Mouse (Mus musculus): ENCODE data around the gene 1110017D15Rik. TPM values are rescaled to one million over a fixed set of nuclear protein-coding genes. Genes with fewer than 3 reads are reported as not detected.

1110017D15Rik gene
- polyA plus RNA-seq, 1 experiment from 2014 or later = 2.0 TPM

GRCm38 (mm10) chr4:41507998-41508397, 9.1 kb downstream of the 1110017D15Rik start:
- no peak overlapping the region for H3K9ac ChIP-seq (ENCODE audit: low read depth, low read length)
- no peaks in the 10 kb centered on the region for H3K36me3 ChIP-seq (ENCODE audit: control insufficient read depth, insufficient read depth)
- 46% methylated on average over 7 of the region's 7 CpGs for WGBS
- H3K4me3 ChIP-seq (ENCODE audit: low read depth, low read length) = no peak overlapping the region
- H3K4me1 ChIP-seq (replicated peaks; ENCODE audit: control insufficient read depth, insufficient read depth, low read length) = peaks cover 6% of the 10 kb centered on the region; the same call in 1 of the 2 replicates
- no peak overlapping the region for H3K27ac ChIP-seq (ENCODE audit: low read depth, low read length)
- ATAC-seq = no peak
- peaks cover 4% of the 10 kb centered on the region; the same call in 1 of the 2 replicates for H3K27me3 ChIP-seq (replicated peaks; ENCODE audit: control insufficient read depth, insufficient read depth, low read length)
- no peak overlapping the region for H3K4me2 ChIP-seq (replicated peaks; ENCODE audit: low read depth)
- no peaks in the 10 kb centered on the region for H3K9me3 ChIP-seq (ENCODE audit: control insufficient read depth)
- TF ChIP-seq CTCF (IDR thresholded peaks at IDR 0.05; ENCODE audit: low read depth) = no peak

GRCm38 (mm10) chr4:41507326-41507924, 9.7 kb downstream of the 1110017D15Rik start:
- H3K36me3 ChIP-seq (ENCODE audit: control insufficient read depth, insufficient read depth) = no peaks in the 10 kb centered on the region
- no peak for TF ChIP-seq CTCF (IDR thresholded peaks at IDR 0.05; ENCODE audit: low read depth)
- H3K27me3 ChIP-seq (replicated peaks; ENCODE audit: control insufficient read depth, insufficient read depth, low read length) = peaks cover 4% of the 10 kb centered on the region; the same call in 1 of the 2 replicates
- ATAC-seq = no peak
- H3K9me3 ChIP-seq (ENCODE audit: control insufficient read depth) = no peaks in the 10 kb centered on the region
- 0 out of 2 replicates have a peak overlapping the region, but pooled peaks have one; percentile 40 for H3K9ac ChIP-seq (ENCODE audit: low read depth, low read length)
- H3K4me2 ChIP-seq (replicated peaks; ENCODE audit: low read depth) = peak overlapping the region; percentile 94
- H3K27ac ChIP-seq (ENCODE audit: low read depth, low read length) = no peak overlapping the region
- H3K4me3 ChIP-seq (ENCODE audit: low read depth, low read length) = peak overlapping the region; percentile 50
- WGBS = 6% methylated on average over 22 of the region's 22 CpGs
- peaks cover 6% of the 10 kb centered on the region; the same call in 1 of the 2 replicates for H3K4me1 ChIP-seq (replicated peaks; ENCODE audit: control insufficient read depth, insufficient read depth, low read length)

- peak; percentile 58 for ATAC-seq
- Histone ChIP-seq H3K27me3 (replicated peaks; ENCODE audit: control insufficient read depth, insufficient read depth, low read length) (peaks cover 4% of the 10 kb centered on the region; the same call in 1 of the 2 replicates), H3K27ac (ENCODE audit: low read depth, low read length) (no peak overlapping the region), H3K36me3 (ENCODE audit: control insufficient read depth, insufficient read depth) (no peaks in the 10 kb centered on the region), H3K9me3 (ENCODE audit: control insufficient read depth) (no peaks in the 10 kb centered on the region), H3K9ac (ENCODE audit: low read depth, low read length) (0 out of 2 replicates have a peak overlapping the region, but pooled peaks have one; percentile 40), H3K4me1 (replicated peaks; ENCODE audit: control insufficient read depth, insufficient read depth, low read length) (peaks cover 6% of the 10 kb centered on the region; the same call in 1 of the 2 replicates), H3K4me2 (replicated peaks; ENCODE audit: low read depth) (peak overlapping the region; percentile 94), H3K4me3 (ENCODE audit: low read depth, low read length) (peak overlapping the region; percentile 50)
- under 1% methylated on average over 29 of the region's 29 CpGs for WGBS
- peak; percentile 58 for TF ChIP-seq CTCF (IDR thresholded peaks at IDR 0.05; ENCODE audit: low read depth)
Measured at GRCm38 (mm10) chr4:41506906-41507305, 10.2 kb downstream of the 1110017D15Rik start.

GRCm38 (mm10) chr4:41506156-41506555, 11.0 kb downstream of the 1110017D15Rik start:
- WGBS = 15% methylated on average over 13 of the region's 13 CpGs
- Histone ChIP-seq H3K9ac (ENCODE audit: low read depth, low read length) (no peak overlapping the region), H3K36me3 (ENCODE audit: control insufficient read depth, insufficient read depth) (no peaks in the 10 kb centered on the region), H3K4me2 (replicated peaks; ENCODE audit: low read depth) (peak overlapping the region; percentile 94), H3K9me3 (ENCODE audit: control insufficient read depth) (no peaks in the 10 kb centered on the region), H3K27ac (ENCODE audit: low read depth, low read length) (no peak overlapping the region), H3K4me3 (ENCODE audit: low read depth, low read length) (peak overlapping the region; percentile 50), H3K4me1 (replicated peaks; ENCODE audit: control insufficient read depth, insufficient read depth, low read length) (peaks cover 6% of the 10 kb centered on the region; the same call in 1 of the 2 replicates), H3K27me3 (replicated peaks; ENCODE audit: control insufficient read depth, insufficient read depth, low read length) (peaks cover 4% of the 10 kb centered on the region; the same call in 1 of the 2 replicates)
- TF ChIP-seq CTCF (IDR thresholded peaks at IDR 0.05; ENCODE audit: low read depth) = peak; percentile 84
- no peak for ATAC-seq

DNA sequence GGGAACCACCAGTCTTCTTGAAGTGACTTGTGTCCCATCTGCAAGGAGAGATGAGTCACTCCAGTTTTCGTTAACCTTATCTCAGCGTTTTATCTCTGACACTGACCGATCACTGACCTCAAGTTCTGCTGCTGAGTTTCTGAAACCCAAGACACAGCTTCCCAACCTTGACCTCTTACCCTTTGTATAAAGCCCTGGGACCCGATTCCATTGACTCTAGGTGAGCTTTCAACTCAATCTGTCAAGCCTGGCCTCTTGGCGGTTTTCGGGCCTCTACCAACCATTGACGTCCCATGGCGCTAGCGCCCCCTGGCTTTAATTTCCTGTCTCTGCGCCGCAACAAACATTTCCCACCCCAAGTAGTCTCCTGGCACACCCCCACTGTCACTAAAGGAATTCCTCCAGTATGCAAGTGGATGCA, 12.0 kb downstream of the 1110017D15Rik start:
- no peak overlapping the region for H3K4me3 ChIP-seq (ENCODE audit: low read depth, low read length)
- ATAC-seq = no peak
- peaks cover 4% of the 10 kb centered on the region; the same call in 1 of the 2 replicates for H3K27me3 ChIP-seq (replicated peaks; ENCODE audit: control insufficient read depth, insufficient read depth, low read length)
- TF ChIP-seq CTCF (IDR thresholded peaks at IDR 0.05; ENCODE audit: low read depth) = peak; percentile 63
- no peak overlapping the region for H3K4me2 ChIP-seq (replicated peaks; ENCODE audit: low read depth)
- peaks cover 6% of the 10 kb centered on the region; the same call in 1 of the 2 replicates for H3K4me1 ChIP-seq (replicated peaks; ENCODE audit: control insufficient read depth, insufficient read depth, low read length)
- no peaks in the 10 kb centered on the region for H3K9me3 ChIP-seq (ENCODE audit: control insufficient read depth)
- 59% methylated on average over 11 of the region's 11 CpGs for WGBS
- no peak overlapping the region for H3K9ac ChIP-seq (ENCODE audit: low read depth, low read length)
- no peaks in the 10 kb centered on the region for H3K36me3 ChIP-seq (ENCODE audit: control insufficient read depth, insufficient read depth)
- H3K27ac ChIP-seq (ENCODE audit: low read depth, low read length) = no peak overlapping the region

GRCm38 (mm10) chr4:41504325-41504724, 12.8 kb downstream of the 1110017D15Rik start:
- 74% methylated on average over 5 of the region's 5 CpGs for WGBS
- Histone ChIP-seq H3K27ac (ENCODE audit: low read depth, low read length) (no peak overlapping the region), H3K36me3 (ENCODE audit: control insufficient read depth, insufficient read depth) (peaks cover 5% of the 10 kb centered on the region; the same call in 1 of the 2 replicates), H3K9me3 (ENCODE audit: control insufficient read depth) (no peaks in the 10 kb centered on the region), H3K4me3 (ENCODE audit: low read depth, low read length) (no peak overlapping the region), H3K4me2 (replicated peaks; ENCODE audit: low read depth) (no peak overlapping the region), H3K27me3 (replicated peaks; ENCODE audit: control insufficient read depth, insufficient read depth, low read length) (peaks cover 9% of the 10 kb centered on the region; the same call in 1 of the 2 replicates), H3K4me1 (replicated peaks; ENCODE audit: control insufficient read depth, insufficient read depth, low read length) (peaks cover 8% of the 10 kb centered on the region; the same call in 1 of the 2 replicates), H3K9ac (ENCODE audit: low read depth, low read length) (no peak overlapping the region)
- TF ChIP-seq CTCF (IDR thresholded peaks at IDR 0.05; ENCODE audit: low read depth) = peak; percentile 54
- no peak for ATAC-seq
